Mouse (Mus musculus): Measurements from ENCODE around the gene Srl. TPM values are rescaled to one million over a fixed set of nuclear protein-coding genes. Genes with fewer than 3 reads are reported as not detected.

Srl gene
- 3.1 and 6.9 TPM in 2 replicates for polyA plus RNA-seq (2012; rRNA removed)

DNA sequence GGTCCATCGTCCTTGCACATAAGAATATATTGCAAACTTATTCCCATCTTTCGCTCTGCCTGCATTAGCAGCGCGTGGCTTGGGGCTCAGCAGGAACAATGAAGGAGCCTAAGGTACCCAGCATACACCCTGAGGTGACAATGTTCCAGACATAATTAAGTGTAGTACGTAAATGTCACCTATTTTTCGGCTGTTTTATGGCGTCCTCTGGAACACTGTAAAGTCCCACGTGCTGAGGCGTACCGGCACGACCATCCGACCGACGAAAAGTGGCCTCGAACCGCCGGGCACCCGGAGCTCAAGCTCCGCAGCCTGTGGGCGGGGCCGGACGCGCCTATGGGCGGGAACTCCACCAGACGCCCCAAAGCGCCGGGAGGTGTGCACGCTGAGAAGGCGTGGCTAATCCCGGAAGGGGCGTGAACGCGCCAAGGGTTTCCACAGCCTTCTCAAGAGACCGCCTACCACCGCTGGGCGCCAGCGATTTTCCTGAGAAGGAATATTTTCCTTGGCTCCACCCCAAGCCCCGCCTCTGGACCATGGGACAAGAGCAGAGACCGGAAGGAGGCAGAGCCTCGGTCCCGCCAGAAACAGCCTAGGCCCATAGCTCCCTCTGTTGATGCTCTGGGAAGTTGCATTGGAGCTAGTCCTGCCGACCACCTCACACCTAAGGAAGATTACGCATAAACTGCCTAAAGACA is at the start of gene Srl:
Srl (minus strand) TSS at position 316 of the 698 bp plus-strand sequence.
- WGBS: 2% methylated on average over 43 of the region's 43 CpGs
- peaks cover 3% of the 10 kb centered on the region; the same call in 1 of the 2 replicates for H3K4me1 ChIP-seq (ENCODE audit: control insufficient read depth, insufficient read depth, low read length)
- peak within 1 kb of the TSS; percentile 51 for H3K4me3 ChIP-seq (ENCODE audit: insufficient read depth, low read depth, low read length)
- peak; percentile 100 for DNase-seq
- TF ChIP-seq POLR2A (IDR thresholded peaks at IDR 0.05; ENCODE audit: low read depth, low read length): peak; percentile 12
- TF ChIP-seq CTCF (conservative IDR thresholded peaks at IDR 0.05; ENCODE audit: insufficient read depth, insufficient read length, low read depth, low read length): peak; percentile 95
- H3K36me3 ChIP-seq (ENCODE audit: control insufficient read depth, insufficient read depth, low read length): no peaks in the 10 kb centered on the region
- H3K27ac ChIP-seq (ENCODE audit: insufficient read depth, low read depth, low read length): peak within 1 kb of the TSS; percentile 21; the same call in 1 of the 2 replicates
- H3K27me3 ChIP-seq (replicated peaks; ENCODE audit: control insufficient read depth, insufficient read depth, low read length): no peaks in the 10 kb centered on the region

- Histone ChIP-seq H3K4me3 (ENCODE audit: insufficient read depth, low read depth, low read length) (no peak overlapping the region), H3K27me3 (replicated peaks; ENCODE audit: control insufficient read depth, insufficient read depth, low read length) (no peaks in the 10 kb centered on the region), H3K36me3 (ENCODE audit: control insufficient read depth, insufficient read depth, low read length) (no peaks in the 10 kb centered on the region), H3K4me1 (ENCODE audit: control insufficient read depth, insufficient read depth, low read length) (peaks cover 16% of the 10 kb centered on the region), H3K27ac (ENCODE audit: insufficient read depth, low read depth, low read length) (no peak overlapping the region)
- no peak for DNase-seq
- 94% methylated on average over 9 of the region's 9 CpGs for WGBS
- TF ChIP-seq CTCF (conservative IDR thresholded peaks at IDR 0.05; ENCODE audit: insufficient read depth, insufficient read length, low read depth, low read length): no peak
- no peak for TF ChIP-seq POLR2A (IDR thresholded peaks at IDR 0.05; ENCODE audit: low read depth, low read length)
Observed at GRCm38 (mm10) chr16:4590236-4590635, 48.6 kb upstream of the Srl start.

- peaks cover 10% of the 10 kb centered on the region for H3K4me1 ChIP-seq (ENCODE audit: control insufficient read depth, insufficient read depth, low read length)
- H3K36me3 ChIP-seq (ENCODE audit: control insufficient read depth, insufficient read depth, low read length): no peaks in the 10 kb centered on the region
- no peak for TF ChIP-seq POLR2A (IDR thresholded peaks at IDR 0.05; ENCODE audit: low read depth, low read length)
- TF ChIP-seq CTCF (conservative IDR thresholded peaks at IDR 0.05; ENCODE audit: insufficient read depth, insufficient read length, low read depth, low read length): no peak
- H3K27ac ChIP-seq (ENCODE audit: insufficient read depth, low read depth, low read length): peak overlapping the region; percentile 65
- H3K27me3 ChIP-seq (replicated peaks; ENCODE audit: control insufficient read depth, insufficient read depth, low read length): no peaks in the 10 kb centered on the region
- no peak overlapping the region for H3K4me3 ChIP-seq (ENCODE audit: insufficient read depth, low read depth, low read length)
- peak; percentile 90 for DNase-seq
- 29% methylated on average over 5 of the region's 5 CpGs for WGBS
Observed at GRCm38 (mm10) chr16:4587516-4588210, 46.0 kb upstream of the Srl start.

- DNase-seq: peak; percentile 99
- Histone ChIP-seq H3K27me3 (replicated peaks; ENCODE audit: control insufficient read depth, insufficient read depth, low read length) (no peaks in the 10 kb centered on the region), H3K36me3 (ENCODE audit: control insufficient read depth, insufficient read depth, low read length) (no peaks in the 10 kb centered on the region), H3K27ac (ENCODE audit: insufficient read depth, low read depth, low read length) (peak overlapping the region; percentile 85), H3K4me1 (ENCODE audit: control insufficient read depth, insufficient read depth, low read length) (peaks cover 10% of the 10 kb centered on the region), H3K4me3 (ENCODE audit: insufficient read depth, low read depth, low read length) (peak overlapping the region; percentile 58)
- WGBS: under 1% methylated on average over 43 of the region's 43 CpGs
- TF ChIP-seq CTCF (conservative IDR thresholded peaks at IDR 0.05; ENCODE audit: insufficient read depth, insufficient read length, low read depth, low read length): 0 out of 2 replicates have a peak, but pooled peaks have one; percentile 8
- TF ChIP-seq POLR2A (IDR thresholded peaks at IDR 0.05; ENCODE audit: low read depth, low read length): peak; percentile 19
Observed at GRCm38 (mm10) chr16:4586531-4587123, 45.0 kb upstream of the Srl start.

- no peak for DNase-seq
- TF ChIP-seq POLR2A (IDR thresholded peaks at IDR 0.05; ENCODE audit: low read depth, low read length) (no peak), CTCF (conservative IDR thresholded peaks at IDR 0.05; ENCODE audit: insufficient read depth, insufficient read length, low read depth, low read length) (no peak)
- Histone ChIP-seq H3K4me3 (ENCODE audit: insufficient read depth, low read depth, low read length) (peak overlapping the region; percentile 58), H3K4me1 (ENCODE audit: control insufficient read depth, insufficient read depth, low read length) (peaks cover 10% of the 10 kb centered on the region), H3K27ac (ENCODE audit: insufficient read depth, low read depth, low read length) (peak overlapping the region; percentile 85), H3K36me3 (ENCODE audit: control insufficient read depth, insufficient read depth, low read length) (no peaks in the 10 kb centered on the region), H3K27me3 (replicated peaks; ENCODE audit: control insufficient read depth, insufficient read depth, low read length) (no peaks in the 10 kb centered on the region)
- 11% methylated on average over 14 of the region's 14 CpGs for WGBS
Observed at GRCm38 (mm10) chr16:4585642-4586530, 44.3 kb upstream of the Srl start.

GRCm38 (mm10) chr16:4584438-4584837 is 42.8 kb upstream of the Srl start:
- Histone ChIP-seq H3K4me3 (ENCODE audit: insufficient read depth, low read depth, low read length) (no peak overlapping the region), H3K36me3 (ENCODE audit: control insufficient read depth, insufficient read depth, low read length) (no peaks in the 10 kb centered on the region), H3K27me3 (replicated peaks; ENCODE audit: control insufficient read depth, insufficient read depth, low read length) (no peaks in the 10 kb centered on the region), H3K4me1 (ENCODE audit: control insufficient read depth, insufficient read depth, low read length) (peaks cover 10% of the 10 kb centered on the region), H3K27ac (ENCODE audit: insufficient read depth, low read depth, low read length) (no peak overlapping the region)
- WGBS: 71% methylated on average over 5 of the region's 5 CpGs
- no peak for TF ChIP-seq POLR2A (IDR thresholded peaks at IDR 0.05; ENCODE audit: low read depth, low read length)
- DNase-seq: no peak
